Mouse (Mus musculus) cerebellum, postnatal 25 days (tissue): ENCODE measurements at regions not wholly inside any gene's neighbourhood (a gene's known extent, or its start where the extent isn't known, plus 50 kb on each side); places are given as distances from the start of the nearest gene placed in this dataset.

ENCODE experiments used
- DNase-seq, 2 experiments: peaks; one replicate each; pipeline ENCODE4 v3.0.0; 2021; ENCODE audit warnings: mixed read lengths in 2 of 2

DNA sequence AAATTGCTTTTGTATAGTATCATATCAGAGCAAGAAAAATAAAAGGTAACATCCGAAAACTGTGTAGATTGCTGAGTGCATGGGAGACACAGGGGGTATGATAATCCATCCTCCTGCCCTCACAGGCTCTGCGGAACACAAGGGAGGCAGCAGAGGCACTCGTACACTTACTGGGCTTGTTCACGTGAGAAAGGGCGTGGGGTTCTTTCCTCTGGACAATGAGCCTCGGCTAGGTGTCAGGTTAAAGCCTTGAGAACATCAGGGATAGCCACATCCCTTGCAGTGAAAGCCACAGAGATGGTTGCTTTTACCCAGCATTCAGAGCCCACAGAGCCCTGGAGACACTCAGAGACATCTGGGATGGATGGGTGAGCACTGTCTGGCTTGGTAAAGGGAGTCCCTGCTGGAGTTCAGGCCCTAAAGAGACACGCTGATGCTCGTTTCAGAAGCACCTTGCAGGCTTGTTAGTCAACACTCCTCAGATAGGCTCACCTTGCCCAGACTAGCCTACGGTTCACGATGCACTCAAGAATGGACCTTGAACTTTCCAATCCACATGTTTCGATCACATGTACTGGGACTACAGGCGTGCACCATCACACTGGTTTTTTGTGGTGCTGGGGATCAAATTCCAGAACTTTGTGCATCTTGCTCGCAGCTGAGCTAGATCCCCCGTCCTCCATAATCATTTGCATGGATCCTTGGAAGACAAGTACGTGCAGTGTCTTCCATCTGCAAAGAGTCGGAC, 83.5 kb upstream of the Spin1 start:
- no peak for DNase-seq

DNA sequence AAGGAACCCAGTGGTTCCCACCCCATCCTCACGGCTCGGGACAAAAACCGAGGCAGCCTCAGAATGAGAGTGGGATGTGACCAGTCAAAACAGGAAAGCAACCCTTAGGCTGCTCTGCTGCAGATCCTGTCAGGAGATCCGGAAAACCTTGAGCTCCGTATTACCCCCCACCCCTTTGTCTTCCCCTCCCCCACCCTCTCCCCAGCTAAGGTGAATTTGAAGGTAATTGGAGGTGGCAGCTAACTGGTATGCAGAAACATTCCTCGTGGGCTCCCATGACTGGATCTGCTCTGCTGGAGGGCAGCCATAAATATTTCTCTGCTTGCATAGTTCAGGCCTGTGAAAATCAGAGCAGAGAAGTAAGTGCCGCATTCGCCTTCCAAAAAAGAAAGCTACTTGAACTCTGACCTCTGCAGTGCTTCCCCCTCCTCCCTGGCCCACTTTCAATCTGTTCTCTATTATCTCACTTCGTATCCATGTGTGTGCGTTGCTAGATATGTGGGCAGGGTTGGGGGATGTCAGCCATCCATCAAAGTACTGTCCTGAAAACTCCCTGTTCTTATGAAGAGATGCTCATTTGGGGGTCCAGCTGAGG, 82.9 kb upstream of the Spin1 start:
- DNase-seq = no peak

GRCm38 (mm10) chr13:51018366-51018765, 82.3 kb upstream of the Spin1 start:
- no peak for DNase-seq

DNA sequence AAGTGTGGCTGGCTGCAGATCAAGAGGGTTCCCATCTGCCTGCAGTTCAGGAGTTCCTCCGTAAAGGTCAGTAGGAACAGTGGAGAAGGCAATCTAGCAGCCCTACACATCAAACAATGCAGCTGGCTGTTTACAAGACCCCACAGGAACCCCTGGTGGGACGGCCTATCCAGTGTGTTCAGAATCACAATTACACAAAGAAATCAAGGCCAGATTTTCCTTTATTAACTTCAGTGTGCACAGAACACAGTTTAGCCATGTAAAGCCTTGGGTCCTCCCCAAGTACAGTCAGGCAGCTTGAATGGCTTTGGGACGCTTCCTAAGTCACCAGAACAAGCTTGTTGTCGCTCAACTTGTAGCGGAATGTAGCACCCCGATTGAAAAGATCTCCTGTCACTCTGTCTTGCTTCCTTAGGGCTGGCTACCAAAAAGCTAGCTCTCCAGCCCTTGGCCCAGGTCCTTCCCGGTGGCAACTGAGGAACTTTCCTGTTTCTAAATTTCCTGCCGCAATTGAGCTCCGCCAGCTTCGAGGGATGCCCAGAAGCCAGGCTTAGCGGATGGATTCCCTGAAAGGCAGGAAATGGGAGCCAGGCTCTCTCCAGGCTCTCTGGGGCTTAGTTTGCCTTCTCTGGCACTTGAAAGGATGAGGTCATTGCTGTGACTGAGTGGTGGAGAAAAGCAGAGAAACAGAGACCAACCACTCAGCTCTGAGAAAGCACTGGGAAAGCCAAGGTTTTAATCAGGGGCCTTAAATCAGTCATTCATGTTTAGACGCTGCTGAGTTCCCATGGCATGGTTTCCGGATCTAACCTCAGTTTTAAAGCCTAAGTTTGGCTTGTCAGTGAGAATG, 78.1 kb upstream of the Spin1 start:
- peak in 1 of 2 experiments; percentile 16 for DNase-seq

DNA sequence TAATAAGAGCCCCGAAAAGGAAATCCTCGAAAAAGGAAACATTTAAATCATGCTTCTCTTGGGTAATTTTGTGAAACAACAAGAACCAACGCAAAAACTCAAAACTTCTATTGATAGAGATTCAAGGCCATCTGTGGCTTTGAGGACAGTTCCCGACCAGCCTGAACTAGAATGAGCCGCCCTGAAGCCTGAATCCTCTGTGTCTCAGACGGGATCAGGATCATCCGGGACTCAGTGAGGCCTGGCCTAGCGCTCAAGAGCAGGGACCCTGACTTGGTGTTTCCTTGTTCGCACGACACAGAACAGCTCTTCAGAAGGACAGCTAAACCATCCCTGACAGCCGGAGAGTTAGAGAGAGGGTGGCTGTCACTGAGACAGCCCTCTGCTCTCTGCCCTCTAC, 77.4 kb upstream of the Spin1 start:
- no peak for DNase-seq

- DNase-seq = no peak
Measured at GRCm38 (mm10) chr13:51026311-51026918, 74.3 kb upstream of the Spin1 start.

- no peak for DNase-seq
Measured at GRCm38 (mm10) chr13:51037850-51038450, 62.7 kb upstream of the Spin1 start.

GRCm38 (mm10) chr13:51038955-51039354, 61.7 kb upstream of the Spin1 start:
- DNase-seq = no peak

GRCm38 (mm10) chr13:51041121-51041520, 59.6 kb upstream of the Spin1 start:
- no peak for DNase-seq

DNA sequence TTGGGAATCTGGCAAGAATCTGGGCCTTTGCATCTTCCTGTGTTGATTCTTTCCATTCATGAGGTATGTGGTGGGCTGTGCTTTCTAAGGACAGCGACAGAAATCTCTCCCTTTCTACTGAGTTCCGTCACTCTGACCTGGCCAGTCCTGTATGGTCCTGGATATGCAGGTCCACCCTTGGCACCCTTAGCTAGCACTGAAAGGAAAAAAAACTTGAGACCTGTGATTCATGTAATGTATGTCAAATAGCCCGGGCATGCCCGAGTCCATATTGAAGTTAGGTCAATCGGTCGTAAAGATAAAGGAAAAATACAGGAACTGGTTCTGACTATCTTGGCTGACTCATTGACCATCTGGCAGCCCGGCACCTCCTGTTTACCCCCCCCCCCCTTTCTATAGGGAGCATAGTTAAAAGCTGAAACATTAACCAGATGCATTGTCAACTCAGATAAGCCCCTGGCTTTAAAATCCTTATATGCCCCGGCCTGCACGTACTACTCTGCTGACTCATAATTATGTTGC, 57.7 kb upstream of the Spin1 start:
- DNase-seq = no peak
